Mouse (Mus musculus) Muller cell, postnatal 12 days (primary cell): Measurements from ENCODE around the gene Hcst.

ENCODE experiments used
- DNase-seq: peaks from one replicate; pipeline ENCODE4 v3.0.0-alpha.2; 2015; ENCODE audit errors: inconsistent ontology term

Hcst gene

DNA sequence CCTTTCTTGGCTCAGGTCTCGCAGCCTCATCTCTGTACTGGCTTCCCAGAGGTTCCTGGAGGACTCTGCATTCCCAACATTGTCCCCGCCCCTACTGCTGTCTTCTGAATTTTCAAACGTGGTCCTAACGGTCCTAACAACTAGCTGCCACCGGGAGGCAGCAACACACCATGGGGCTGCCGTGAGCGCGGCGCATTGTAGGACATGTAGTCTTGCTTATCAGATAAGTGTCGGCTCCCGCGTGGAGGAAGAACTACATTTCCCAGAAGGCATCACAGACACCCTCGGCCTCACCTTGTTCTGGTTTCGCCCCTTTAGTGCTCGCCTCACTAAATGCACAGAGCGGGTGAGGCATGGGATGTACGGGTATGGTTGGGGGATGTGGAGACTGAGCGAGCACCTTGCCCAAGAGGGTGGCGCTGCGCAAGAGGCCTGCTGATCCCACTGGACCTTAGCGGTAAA, 46.1 kb downstream of the Hcst start:
- DNase-seq, result peak; percentile 97
